Mouse (Mus musculus) brain, embryonic 14.5 days (tissue): ENCODE results near the gene Helz2. TPM values are rescaled to one million over a fixed set of nuclear protein-coding genes. Genes with fewer than 3 reads are reported as not detected.
"Not testable (repeated sequence)": the region's sequence is repeated elsewhere in the genome, so short reads cannot be mapped to it uniquely, and the experiment has no call there.

Experiments
- DNase-seq: peaks from one replicate; pipeline ENCODE4 v3.0.0-alpha.2; 2011; ENCODE audit warnings: low read depth
- CTCF ChIP-seq: fragments of 200-500 bp; IDR thresholded peaks from 2 replicates; pipeline ENCODE4 v1.5.1; 2012; ENCODE audit warnings: inconsistent platforms, mild to moderate bottlenecking, moderate library complexity, borderline replicate concordance; ENCODE audit not compliant: insufficient read depth, insufficient read length; ENCODE audit errors: extremely low read depth
- POLR2A ChIP-seq: fragments of 200-500 bp; IDR thresholded peaks from 2 replicates; pipeline ENCODE4 v1.6.1; 2012; ENCODE audit warnings: mild to moderate bottlenecking, inconsistent platforms, borderline replicate concordance; ENCODE audit not compliant: poor library complexity, insufficient read depth, insufficient read length, severe bottlenecking; ENCODE audit errors: extremely low read depth
- polyA plus RNA-seq: library from polyadenylated mRNA; depleted of rRNA; stranded (reverse); fragments of >200 nt; gene quantifications from 2 replicates; pipeline ENCODE4 v1.2.3, GENCODE M21; 2012

The Helz2 gene
- polyA plus RNA-seq, 1 experiment, result 1.7 TPM

GRCm38 (mm10) chr2:181213021-181213445 lies 28.8 kb downstream of the Helz2 start, which contains the start of gene Srms:
TSS of gene Srms (minus strand) at chr2:181213185.
- no peak for DNase-seq
- TF ChIP-seq CTCF (no peak), POLR2A (no peak)

DNA sequence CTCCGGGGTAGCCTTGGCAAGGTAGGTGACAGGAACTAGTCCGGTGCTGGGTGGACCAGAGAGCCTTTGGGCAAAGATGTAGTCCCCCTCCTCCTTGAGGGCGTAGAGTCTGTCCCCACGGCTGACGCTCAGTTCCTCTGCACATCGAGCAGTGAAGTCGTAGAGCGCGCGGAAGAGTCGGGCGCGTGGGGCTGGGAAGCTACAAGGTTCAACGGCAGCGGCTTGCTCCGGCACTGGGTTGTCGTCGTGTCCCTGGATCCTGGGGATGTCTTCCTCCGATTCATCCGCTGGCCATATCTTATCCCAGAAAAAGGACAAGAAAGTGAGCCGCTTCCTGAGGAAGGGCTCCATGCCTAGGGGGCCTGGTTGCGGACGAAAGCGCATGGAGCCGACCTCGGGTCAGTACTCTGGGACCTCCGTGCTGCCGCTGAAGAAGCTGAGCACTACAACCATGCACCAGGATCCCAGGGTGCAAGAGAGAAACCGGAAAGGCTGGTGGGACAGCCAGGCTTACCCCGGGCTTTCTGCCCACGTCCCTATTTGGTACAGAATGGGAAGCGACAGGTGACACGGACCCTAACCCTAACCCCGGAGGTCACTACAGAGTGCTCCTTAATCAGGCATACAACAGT lies 29.3 kb downstream of the Helz2 start:
- no peak for TF ChIP-seq POLR2A
- TF ChIP-seq CTCF, result no peak
- DNase-seq, result no peak

- DNase-seq, result no peak
- TF ChIP-seq CTCF (no peak), POLR2A (no peak)
These were observed 35.7 kb downstream of the Helz2 start for GRCm38 (mm10) chr2:181206118-181206517.

GRCm38 (mm10) chr2:181205678-181206077 lies 36.1 kb downstream of the Helz2 start:
- no peak for DNase-seq
- TF ChIP-seq CTCF (no peak), POLR2A (no peak)

DNA sequence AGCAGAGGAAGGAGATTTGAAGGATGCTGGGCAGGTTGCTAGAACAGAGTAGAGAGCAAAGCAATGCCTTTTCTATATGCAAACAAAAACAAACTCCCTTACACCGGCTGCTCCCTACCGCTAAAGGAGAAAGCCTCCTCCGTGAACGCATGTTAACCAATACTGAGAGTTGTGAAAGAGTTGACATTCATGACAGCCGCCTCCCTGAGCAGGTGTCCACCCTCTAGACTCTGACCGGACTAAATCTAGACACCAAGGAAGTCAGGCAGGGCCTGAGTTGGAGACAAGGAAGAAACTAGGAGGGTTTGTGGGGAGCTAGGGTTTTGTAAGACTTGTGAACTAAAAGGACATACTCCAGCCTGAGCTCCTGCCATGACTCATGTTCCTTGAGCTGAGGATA lies 38.9 kb downstream of the Helz2 start:
- TF ChIP-seq POLR2A, result no peak
- no peak for DNase-seq

- DNase-seq, result no peak
- TF ChIP-seq POLR2A (no peak), CTCF (no peak)
These were observed 39.4 kb downstream of the Helz2 start, which contains the start of gene Ptk6 for GRCm38 (mm10) chr2:181202422-181202821. TSS of gene Ptk6 (minus strand) at chr2:181202789.

- no peak for TF ChIP-seq CTCF
- no peak for TF ChIP-seq POLR2A
- no peak for DNase-seq
These were observed 40.2 kb downstream of the Helz2 start for GRCm38 (mm10) chr2:181201606-181202005.

DNA sequence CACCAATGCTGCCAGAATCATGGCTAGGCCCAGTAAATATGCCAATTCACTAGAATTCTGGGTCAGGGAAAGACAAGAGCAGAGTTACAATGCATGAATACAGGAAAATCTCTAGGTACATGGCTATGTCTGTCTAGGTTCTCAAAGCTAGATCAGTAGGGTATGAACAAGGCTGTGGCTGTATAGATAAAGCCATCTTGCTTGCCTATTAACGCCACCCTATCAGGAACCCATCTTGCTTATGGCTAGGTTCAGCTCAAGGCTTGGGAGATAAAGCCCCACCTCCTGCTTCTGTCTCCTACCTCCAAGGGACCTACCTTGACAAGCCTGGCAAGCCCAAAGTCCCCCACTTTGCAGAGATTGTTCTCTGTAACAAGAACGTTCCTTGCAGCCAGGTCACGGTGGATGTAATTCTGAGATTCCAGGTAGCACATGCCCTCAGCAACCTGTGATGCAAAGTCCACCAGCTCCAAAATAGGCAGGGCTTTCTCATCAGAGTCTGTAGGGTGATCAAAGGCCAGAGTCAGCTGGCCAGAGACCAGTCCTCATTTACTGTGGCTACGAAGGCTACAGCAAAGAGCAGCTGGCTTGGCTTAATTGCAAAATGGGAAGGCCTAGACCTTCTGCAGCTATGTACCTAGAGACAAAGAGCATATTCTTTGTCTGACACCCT lies 45.1 kb downstream of the Helz2 start:
- no peak for TF ChIP-seq CTCF
- no peak for DNase-seq

GRCm38 (mm10) chr2:181193044-181193443 lies 48.8 kb downstream of the Helz2 start:
- TF ChIP-seq CTCF (no peak), POLR2A (no peak)
- no peak for DNase-seq

GRCm38 (mm10) chr2:181191936-181192335 lies 49.9 kb downstream of the Helz2 start:
- TF ChIP-seq CTCF (no peak), POLR2A (no peak)
- no peak for DNase-seq

- DNase-seq, result not testable (repeated sequence)
These were observed 50.4 kb downstream of the Helz2 start for GRCm38 (mm10) chr2:181191385-181191784.

- no peak for TF ChIP-seq CTCF
- no peak for TF ChIP-seq POLR2A
- no peak for DNase-seq
These were observed 52.5 kb downstream of the Helz2 start for GRCm38 (mm10) chr2:181189321-181189720.

- TF ChIP-seq CTCF (no peak), POLR2A (no peak)
- DNase-seq, result no peak
These were observed 53.1 kb downstream of the Helz2 start for GRCm38 (mm10) chr2:181188681-181189080.
